ENCODE assay signal across 11 mouse cellular contexts in genomic region chr5:36285405-36285804, GRCm38 (mm10).
A peak's percentile ranks its signal among the peaks of the same experiment; 100 is the strongest.
DNase-seq lines count a peak whose midpoint lies in the region; ATAC-seq and TF ChIP-seq lines count a peak whose summit lies in the region.
"Had no signal": no experiment of that assay in that cellular context is flagged by ENCODE, and none has a peak within 500 bp of the region (broad histone marks: within the 10 kb centered on the region; RNA-seq: fewer than 3 reads in every experiment).

No protein-coding gene starts in this region.

- ATAC-seq in heart, embryonic 14.5 days (ENCODE audit: insufficient number of reproducible peaks, insufficient read depth, low FRiP score, low read depth) = peak; percentile 47; the same call in 1 of the 2 replicates
- ATAC-seq in midbrain, embryonic 16.5 days = no peak
- 0 out of 2 replicates have a peak, but pooled peaks have one; percentile 6 for ATAC-seq in hindbrain, postnatal 0 days
- no peak for ATAC-seq in erythroid progenitor cell, adult 5-6 weeks (replicated peaks; ENCODE audit: low FRiP score, poor library complexity, severe bottlenecking)
- ATAC-seq: activated CD4-positive, CD25-positive, alpha-beta regulatory T cell, adult 4 months had no signal

- 0 out of 2 replicates have a peak overlapping the region, but pooled peaks have one; percentile 3 for H3K9ac ChIP-seq in heart, embryonic 14.5 days (ENCODE audit: low read length)
- no peak overlapping the region for H3K9ac ChIP-seq in midbrain, embryonic 16.5 days (ENCODE audit: low read depth, low read length)
- H3K9ac ChIP-seq in hindbrain, postnatal 0 days (replicated peaks; ENCODE audit: low read length) = no peak overlapping the region
- H3K9ac ChIP-seq: liver, embryonic 13.5 days had no signal

- 0 out of 4 replicates have a peak overlapping the region, but pooled peaks of 1 of the 2 experiments have one; percentile 47 for H3K27ac ChIP-seq in heart, embryonic 14.5 days (replicated peaks in 1 of 2; ENCODE audit: control insufficient read depth in 1 of 2, insufficient read depth in 1 of 2, low read depth in 2 of 2, low read length in 2 of 2)
- peak overlapping the region; percentile 49; the same call in 1 of the 2 replicates for H3K27ac ChIP-seq in midbrain, embryonic 10.5 days (replicated peaks)
- no peak overlapping the region for H3K27ac ChIP-seq in midbrain, embryonic 16.5 days (ENCODE audit: low read length)
- no peak overlapping the region for H3K27ac ChIP-seq in hindbrain, postnatal 0 days
- H3K27ac ChIP-seq: liver, embryonic 13.5 days had no signal

- WGBS in heart, embryonic 14.5 days = 45% methylated on average over 10 of the region's 10 CpGs
- 79% methylated on average over 10 of the region's 10 CpGs for WGBS in midbrain, embryonic 10.5 days
- WGBS in midbrain, embryonic 16.5 days = 39% methylated on average over 10 of the region's 10 CpGs
- WGBS in hindbrain, postnatal 0 days = 43% methylated on average over 10 of the region's 10 CpGs

- TF ChIP-seq CTCF in hindbrain, postnatal 0 days (IDR thresholded peaks at IDR 0.05; ENCODE audit: low read depth) = no peak

- no peaks in the 10 kb centered on the region for H3K36me3 ChIP-seq in heart, embryonic 14.5 days (ENCODE audit: control insufficient read depth, insufficient read depth, low read length)
- H3K36me3 ChIP-seq in midbrain, embryonic 10.5 days = no peaks in the 10 kb centered on the region
- H3K36me3 ChIP-seq in midbrain, embryonic 16.5 days (ENCODE audit: control insufficient read depth, insufficient read depth, low read length) = no peaks in the 10 kb centered on the region
- no peaks in the 10 kb centered on the region for H3K36me3 ChIP-seq in hindbrain, postnatal 0 days (ENCODE audit: insufficient read depth, low read length)
- H3K36me3 ChIP-seq: liver, embryonic 13.5 days had no signal

- peaks cover 20 to 23% of the 10 kb centered on the region in 2 experiments for H3K4me1 ChIP-seq in heart, embryonic 14.5 days (ENCODE audit: control insufficient read depth in 2 of 2, insufficient read depth in 2 of 2, low read length in 2 of 2)
- H3K4me1 ChIP-seq in midbrain, embryonic 10.5 days = peaks cover 26% of the 10 kb centered on the region
- H3K4me1 ChIP-seq in midbrain, embryonic 16.5 days (ENCODE audit: control insufficient read depth, insufficient read depth, low read length) = peaks cover 23% of the 10 kb centered on the region
- H3K4me1 ChIP-seq in hindbrain, postnatal 0 days (ENCODE audit: insufficient read depth, low read length) = no peaks in the 10 kb centered on the region
- H3K4me1 ChIP-seq: liver, embryonic 13.5 days had no signal

- H3K9me3 ChIP-seq in heart, embryonic 14.5 days (ENCODE audit: control insufficient read depth, low read length) = no peaks in the 10 kb centered on the region
- H3K9me3 ChIP-seq in midbrain, embryonic 10.5 days (replicated peaks) = no peaks in the 10 kb centered on the region
- no peaks in the 10 kb centered on the region for H3K9me3 ChIP-seq in midbrain, embryonic 16.5 days (replicated peaks; ENCODE audit: control insufficient read depth, low read length, poor library complexity, severe bottlenecking)
- H3K9me3 ChIP-seq in hindbrain, postnatal 0 days (ENCODE audit: low read length) = no peaks in the 10 kb centered on the region
- H3K9me3 ChIP-seq: liver, embryonic 13.5 days had no signal

- DNase-seq in heart, adult 9 months (ENCODE audit: low spot score in 2 of 2) = no peak
- DNase-seq in midbrain, embryonic 10.5 days (ENCODE audit: low spot score) = no peak
- no peak for DNase-seq in hindbrain, postnatal 0 days (ENCODE audit: low spot score)
- DNase-seq in right cerebral cortex, postnatal 10 days (ENCODE audit: low spot score in 2 of 2) = peak; percentile 49 to 57
- no peak for DNase-seq in gastrocnemius, adult 8-10 months (ENCODE audit: low spot score in 2 of 2)
- DNase-seq: kidney, adult 11 months; liver, embryonic 13.5 days had no signal

- H3K4me3 ChIP-seq in heart, embryonic 14.5 days (ENCODE audit: control insufficient read depth in 1 of 2, insufficient read depth in 1 of 2, low read depth in 1 of 2, low read length in 2 of 2) = no peak overlapping the region
- H3K4me3 ChIP-seq in midbrain, embryonic 10.5 days = no peak overlapping the region
- no peak overlapping the region for H3K4me3 ChIP-seq in midbrain, embryonic 16.5 days (ENCODE audit: low read depth, low read length)
- no peak overlapping the region for H3K4me3 ChIP-seq in hindbrain, postnatal 0 days (ENCODE audit: low read length)
- H3K4me3 ChIP-seq: liver, embryonic 13.5 days had no signal

- no peaks in the 10 kb centered on the region for H3K27me3 ChIP-seq in heart, embryonic 14.5 days (ENCODE audit: control insufficient read depth, insufficient read depth, low read length)
- no peaks in the 10 kb centered on the region for H3K27me3 ChIP-seq in midbrain, embryonic 10.5 days (ENCODE audit: low read depth, poor library complexity, severe bottlenecking)
- H3K27me3 ChIP-seq in midbrain, embryonic 16.5 days (ENCODE audit: control insufficient read depth, insufficient read depth, low read depth, low read length) = no peaks in the 10 kb centered on the region
- H3K27me3 ChIP-seq in hindbrain, postnatal 0 days (ENCODE audit: insufficient read depth, low read length) = no peaks in the 10 kb centered on the region
- H3K27me3 ChIP-seq: liver, embryonic 13.5 days had no signal

- H3K4me2 ChIP-seq in heart, embryonic 14.5 days (ENCODE audit: low read length) = no peak overlapping the region
- H3K4me2 ChIP-seq in midbrain, embryonic 16.5 days (ENCODE audit: low read length) = no peak overlapping the region
- no peak overlapping the region for H3K4me2 ChIP-seq in hindbrain, postnatal 0 days (ENCODE audit: low read depth, low read length)
- H3K4me2 ChIP-seq: liver, embryonic 13.5 days had no signal

Comparison
In these comparisons a context has a peak if more than half of its experiments do, and no peak if none do; other contexts are left out.
1. ATAC-seq: peak in heart, embryonic 14.5 days (single experiment) and hindbrain, postnatal 0 days (single experiment); none in midbrain, embryonic 16.5 days (single experiment) and erythroid progenitor cell, adult 5-6 weeks (single experiment).
2. DNase-seq: peak in right cerebral cortex, postnatal 10 days (2 of 2); none in heart, adult 9 months (0 of 2), midbrain, embryonic 10.5 days (single experiment), hindbrain, postnatal 0 days (single experiment) and gastrocnemius, adult 8-10 months (0 of 2).